Mouse (Mus musculus) retina, embryonic 14.5 days (tissue): Measurements from ENCODE around the gene Me1.

Experiments used
- DNase-seq: peaks from one replicate; pipeline ENCODE4 v3.0.0-alpha.2; 2015; ENCODE audit warnings: low spot score

The Me1 gene

GRCm38 (mm10) chr9:86695818-86696261 lies at the start of gene Me1:
Me1 (minus strand) TSS chr9:86695953.
- peak; percentile 70 for DNase-seq

GRCm38 (mm10) chr9:86744041-86744440 lies 48.3 kb upstream of the Me1 start:
- peak; percentile 4 for DNase-seq

- peak; percentile 55 for DNase-seq
Measured at GRCm38 (mm10) chr9:86742959-86743911, 47.5 kb upstream of the Me1 start, which contains the start of gene Prss35. Prss35 (plus strand) TSS chr9:86743649.

- no peak for DNase-seq
Measured at GRCm38 (mm10) chr9:86739971-86740370, 44.2 kb upstream of the Me1 start.

GRCm38 (mm10) chr9:86738801-86739200 lies 43.0 kb upstream of the Me1 start:
- DNase-seq, result no peak

GRCm38 (mm10) chr9:86738067-86738466 lies 42.3 kb upstream of the Me1 start:
- no peak for DNase-seq

- DNase-seq, result no peak
Measured at GRCm38 (mm10) chr9:86736991-86737390, 41.2 kb upstream of the Me1 start.

- DNase-seq, result no peak
Measured at GRCm38 (mm10) chr9:86734795-86735194, 39.0 kb upstream of the Me1 start.

GRCm38 (mm10) chr9:86734357-86734756 lies 38.6 kb upstream of the Me1 start:
- no peak for DNase-seq

- DNase-seq, result no peak
Measured at GRCm38 (mm10) chr9:86729811-86730210, 34.1 kb upstream of the Me1 start.

- no peak for DNase-seq
Measured at GRCm38 (mm10) chr9:86729084-86729483, 33.3 kb upstream of the Me1 start.

GRCm38 (mm10) chr9:86728214-86728814 lies 32.6 kb upstream of the Me1 start:
- no peak for DNase-seq

GRCm38 (mm10) chr9:86726381-86726720 lies 30.6 kb upstream of the Me1 start:
- no peak for DNase-seq

GRCm38 (mm10) chr9:86725604-86726380 lies 30.0 kb upstream of the Me1 start:
- peak; percentile 14 for DNase-seq

- DNase-seq, result no peak
Measured at GRCm38 (mm10) chr9:86725066-86725465, 29.3 kb upstream of the Me1 start.

GRCm38 (mm10) chr9:86720794-86721193 lies 25.0 kb upstream of the Me1 start:
- DNase-seq, result no peak

- DNase-seq, result no peak
Measured at GRCm38 (mm10) chr9:86720227-86720626, 24.5 kb upstream of the Me1 start.

- no peak for DNase-seq
Measured at GRCm38 (mm10) chr9:86717119-86717518, 21.4 kb upstream of the Me1 start.

GRCm38 (mm10) chr9:86716540-86716939 lies 20.8 kb upstream of the Me1 start:
- no peak for DNase-seq

- DNase-seq, result no peak
Measured at GRCm38 (mm10) chr9:86714089-86714488, 18.3 kb upstream of the Me1 start.

GRCm38 (mm10) chr9:86712648-86713047 lies 16.9 kb upstream of the Me1 start:
- DNase-seq, result no peak

GRCm38 (mm10) chr9:86710091-86710634 lies 14.4 kb upstream of the Me1 start:
- DNase-seq, result no peak
